Mouse (Mus musculus) CH12F3 (cell line): Measurements from ENCODE around the gene Acyp1.

Experiments
- in situ Hi-C: fragments of 300-500 bp; cut with MboI; formaldehyde crosslinking; loops from 2 replicates; pipeline ENCODE4 v1.14.3; 2020; ENCODE audit warnings: low sequenced_read_pairs

Gene Acyp1

GRCm38 (mm10) chr12:85252083-85252482, 36.2 kb downstream of the Acyp1 start:
- in situ Hi-C loops, result no loop called here

DNA sequence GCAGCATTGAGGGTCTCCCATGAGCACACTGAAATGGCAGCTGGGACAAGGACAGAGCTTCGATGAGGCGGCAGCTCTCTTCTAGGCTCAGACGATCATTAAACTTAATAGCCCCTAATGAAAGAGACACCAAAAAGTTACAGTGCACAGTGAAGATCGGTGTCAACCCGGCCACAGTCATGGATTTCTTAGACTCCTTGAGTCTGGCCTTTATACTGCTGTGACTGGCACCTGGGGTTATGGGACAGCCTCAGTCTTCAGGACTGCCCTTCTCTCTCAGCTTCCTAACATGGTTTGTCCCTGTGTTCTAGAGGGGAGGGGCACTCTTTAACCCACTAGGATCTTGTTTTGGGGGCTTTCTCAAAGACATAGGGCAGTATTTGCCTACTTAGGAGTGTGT, 50.7 kb downstream of the Acyp1 start:
- in situ Hi-C loops, result no loop called here

DNA sequence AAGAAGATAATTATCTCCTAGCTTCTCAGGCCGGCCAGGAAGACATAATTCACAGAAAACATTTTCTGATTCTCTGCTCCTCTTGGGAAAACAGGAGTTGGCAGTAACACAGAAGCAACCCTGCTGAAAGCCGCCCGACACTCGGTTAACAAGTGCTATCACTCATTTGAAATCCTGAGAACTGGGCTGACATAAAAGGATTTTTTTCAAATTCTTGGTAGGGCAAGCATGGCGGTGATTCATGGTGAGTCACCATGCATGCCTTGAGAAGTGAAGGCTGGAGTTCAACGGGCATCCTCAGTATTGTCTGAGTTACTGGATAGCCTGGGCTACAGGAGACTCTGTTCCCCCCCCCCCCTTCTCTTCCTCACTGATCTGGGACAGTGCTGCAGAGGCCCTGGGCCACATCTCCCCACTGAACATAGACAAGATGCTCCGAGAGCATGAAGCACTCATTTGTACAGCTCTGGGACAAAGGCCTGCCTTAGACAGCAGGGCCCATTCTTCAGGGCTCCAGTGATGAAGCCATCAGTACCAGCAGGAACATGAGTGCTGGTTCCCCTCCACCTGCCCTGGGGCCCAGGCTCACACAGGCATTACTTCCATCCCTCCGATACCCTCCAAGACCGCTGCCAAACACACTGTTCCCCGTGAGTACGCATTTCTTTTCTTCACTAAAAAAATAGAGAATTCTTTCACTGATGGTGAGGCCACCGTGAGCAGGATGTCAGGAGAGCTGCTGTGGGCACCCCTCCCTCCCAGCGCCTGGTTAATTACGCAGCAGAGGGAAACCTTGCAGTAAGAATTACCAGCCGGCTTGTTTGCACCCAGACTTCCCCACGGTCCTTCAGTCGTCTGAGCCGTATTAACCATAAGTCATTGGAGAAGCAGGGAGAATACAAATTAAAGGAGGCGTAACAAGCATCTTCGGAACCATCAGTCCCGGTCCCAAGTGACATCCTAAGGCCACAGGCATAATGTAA, 54.6 kb downstream of the Acyp1 start:
- in situ Hi-C loops, result no loop called here

DNA sequence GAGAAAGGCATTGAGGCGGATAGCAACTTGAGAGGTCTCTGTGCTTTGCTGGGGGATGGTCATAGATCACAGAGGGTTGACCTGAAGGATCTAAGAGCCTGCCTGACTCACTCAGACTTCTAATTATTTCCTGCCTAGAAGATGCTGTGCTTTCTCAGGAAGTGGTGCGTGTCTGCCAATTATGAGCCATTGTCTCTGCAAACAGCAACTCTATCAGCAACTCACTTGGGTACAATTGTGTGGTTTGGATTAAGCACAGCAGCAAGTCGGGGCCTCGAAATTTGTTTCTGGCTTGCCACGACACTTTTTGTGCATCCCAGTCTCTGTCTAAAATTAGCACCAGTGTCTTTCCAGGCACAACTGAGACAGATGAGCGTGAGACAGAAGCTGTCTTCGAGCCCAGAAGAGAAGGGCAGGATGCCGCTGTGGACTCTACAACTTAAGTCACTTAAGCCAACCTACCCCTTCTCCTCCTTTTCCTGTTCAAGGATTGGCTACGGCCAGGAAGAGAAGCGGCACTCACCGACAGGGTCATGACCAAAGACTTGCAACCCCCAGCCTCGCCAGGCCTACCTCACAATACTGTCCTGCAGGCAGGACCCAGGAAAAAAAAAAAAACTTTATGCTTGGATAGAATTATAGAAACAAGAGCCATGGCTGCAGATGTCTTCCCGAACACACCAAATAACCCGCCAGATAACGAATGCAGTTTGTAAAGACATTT, 60.2 kb downstream of the Acyp1 start:
- in situ Hi-C loops, result no loop called here

DNA sequence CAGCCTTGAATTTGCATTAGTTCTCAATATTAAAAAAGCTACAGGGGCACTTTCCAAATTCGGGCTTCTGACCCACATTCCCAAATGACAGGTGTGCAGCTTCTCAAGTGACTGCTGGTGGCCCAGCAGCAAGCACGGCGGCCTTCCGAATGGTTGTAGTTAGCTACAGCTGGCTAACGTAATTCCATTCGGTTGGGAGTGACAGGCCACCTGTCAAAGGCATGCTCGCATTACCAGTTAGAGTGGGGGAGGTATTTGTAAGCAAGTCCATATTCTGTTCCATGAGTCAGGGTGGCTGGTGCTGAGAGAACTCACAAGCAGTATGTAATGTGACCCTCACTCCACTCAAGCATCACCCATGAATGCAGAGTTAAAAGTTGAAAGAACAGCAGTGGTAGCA, 61.0 kb downstream of the Acyp1 start:
- in situ Hi-C loops, result no loop called here
